Mouse (Mus musculus) heart, adult 2 months (tissue): ENCODE measurements around the gene Coro7. TPM values are rescaled to one million over a fixed set of nuclear protein-coding genes. Genes with fewer than 3 reads are reported as not detected.

Source experiments
- DNase-seq, 2 experiments: peaks; one replicate each; pipeline ENCODE4 v3.0.0; 2021
- H3K27ac ChIP-seq: fragments of 200-600 bp; 2 replicates; pipeline ENCODE4 v1.8.1; 2022
- H3K27me3 ChIP-seq: fragments of 200-500 bp; 2 replicates; pipeline ENCODE4 v1.6.1; 2012; ENCODE audit warnings: mild to moderate bottlenecking, low read length, inconsistent platforms, mixed read lengths; ENCODE audit not compliant: control insufficient read depth, insufficient read depth
- H3K36me3 ChIP-seq: fragments of 200-500 bp; 2 replicates; pipeline ENCODE4 v1.6.1; 2012; ENCODE audit warnings: low read length, inconsistent platforms; ENCODE audit not compliant: control insufficient read depth, insufficient read depth
- H3K4me1 ChIP-seq: fragments of 200-500 bp; 2 replicates; pipeline ENCODE4 v1.6.1; 2011; ENCODE audit warnings: low read length; ENCODE audit not compliant: control insufficient read depth, insufficient read depth
- H3K4me3 ChIP-seq: fragments of 200-600 bp; 2 replicates; pipeline ENCODE4 v1.8.1; 2022
- H3K79me2 ChIP-seq: fragments of 200-500 bp; replicated peaks from 2 replicates; pipeline ENCODE4 v1.6.1; 2012; ENCODE audit warnings: mild to moderate bottlenecking, inconsistent platforms, low read length, moderate library complexity, mixed read lengths; ENCODE audit not compliant: control insufficient read depth, insufficient read depth
- H3K9ac ChIP-seq: fragments of 200-500 bp; 2 replicates; pipeline ENCODE4 v1.6.1; 2012; ENCODE audit warnings: low read depth, mild to moderate bottlenecking, control low read depth, inconsistent platforms, low read length, mixed read lengths
- CTCF ChIP-seq: fragments of 200-600 bp; IDR thresholded peaks from 2 replicates; pipeline ENCODE4 v1.8.1; 2022; ENCODE audit warnings: antibody characterized with exemption, mild to moderate bottlenecking, moderate library complexity
- EP300 ChIP-seq: fragments of 200-500 bp; IDR thresholded peaks from 2 replicates; pipeline ENCODE4 v1.6.1; 2011; ENCODE audit warnings: low read depth, low read length, control low read depth; ENCODE audit not compliant: insufficient read depth
- POLR2A ChIP-seq: fragments of 200-500 bp; IDR thresholded peaks from 2 replicates; pipeline ENCODE4 v1.6.1; 2011; ENCODE audit warnings: mild to moderate bottlenecking, low read depth, low read length, control low read depth; ENCODE audit not compliant: insufficient read depth
- WGBS: fragments of 180-500 bp; shearing (Covaris S2); methylation state at CpG from one replicate; pipeline ENCODE4 v1.1.7; 2018; 5-methylcytosine and 5-hydroxymethylcytosine counted together
- intact Hi-C: fragments of 180-260 bp; cut with DNase I; formaldehyde crosslinking; loops from one replicate; pipeline ENCODE4 v1.15.1; 2025
- polyA plus RNA-seq: library from polyadenylated mRNA; depleted of rRNA; stranded (reverse); fragments of >200 nt; gene quantifications from 2 replicates; pipeline ENCODE4 v1.2.3, GENCODE M21; 2012
- total RNA-seq, 2 experiments: library from RNA; stranded (reverse); gene quantifications; 2 replicates each; pipeline ENCODE4 v1.2.3; 2021

Gene Coro7
- total and polyA plus RNA-seq, 3 experiments = 14.6 to 22.8 (median 15.9) TPM

- Histone ChIP-seq H3K4me1 (peaks cover 14% of the 10 kb centered on the region), H3K27ac (peak overlapping the region; percentile 72), H3K9ac (no peak overlapping the region), H3K79me2 (peaks cover under 1% of the 10 kb centered on the region), H3K4me3 (no peak overlapping the region), H3K27me3 (no peaks in the 10 kb centered on the region), H3K36me3 (no peaks in the 10 kb centered on the region)
- peak; percentile 53 to 71 for DNase-seq
- intact Hi-C loops = loop anchor here (2.0 kb wide), 1 partner anchor 24 kb away; no protein-coding TSS in a partner anchor
- WGBS = 57% methylated on average over 4 of the region's 4 CpGs
- TF ChIP-seq CTCF (peak; percentile 59), POLR2A (no peak), EP300 (no peak)
Observed at GRCm38 (mm10) chr16:4655251-4655734, 24.3 kb downstream of the Coro7 start.

GRCm38 (mm10) chr16:4654706-4655105, 24.9 kb downstream of the Coro7 start:
- TF ChIP-seq POLR2A (no peak), EP300 (no peak), CTCF (peak; percentile 49)
- Histone ChIP-seq H3K4me1 (peaks cover 14% of the 10 kb centered on the region), H3K27ac (peak overlapping the region; percentile 60), H3K36me3 (no peaks in the 10 kb centered on the region), H3K27me3 (no peaks in the 10 kb centered on the region), H3K9ac (no peak overlapping the region), H3K4me3 (no peak overlapping the region), H3K79me2 (peaks cover 3% of the 10 kb centered on the region)
- peak in 1 of 2 experiments; percentile 45 for DNase-seq
- intact Hi-C loops = loop anchor here (2.0 kb wide), 1 partner anchor 24 kb away; no protein-coding TSS in a partner anchor
- 68% methylated on average over 10 of the region's 10 CpGs for WGBS

GRCm38 (mm10) chr16:4652707-4653416, 26.7 kb downstream of the Coro7 start:
- Histone ChIP-seq H3K27me3 (no peaks in the 10 kb centered on the region), H3K27ac (peak overlapping the region; percentile 45), H3K79me2 (peaks cover 3% of the 10 kb centered on the region), H3K36me3 (no peaks in the 10 kb centered on the region), H3K4me1 (peaks cover 17% of the 10 kb centered on the region), H3K4me3 (no peak overlapping the region), H3K9ac (no peak overlapping the region)
- 55% methylated on average over 4 of the region's 4 CpGs for WGBS
- intact Hi-C loops = no loop called here
- TF ChIP-seq EP300 (0 out of 2 replicates have a peak, but pooled peaks have one; percentile 23), POLR2A (no peak), CTCF (no peak)
- peak in 1 of 2 experiments; percentile 45 for DNase-seq

- Histone ChIP-seq H3K36me3 (no peaks in the 10 kb centered on the region), H3K9ac (no peak overlapping the region), H3K27ac (peak overlapping the region; percentile 45), H3K4me1 (peaks cover 19% of the 10 kb centered on the region), H3K79me2 (peaks cover 3% of the 10 kb centered on the region), H3K27me3 (no peaks in the 10 kb centered on the region), H3K4me3 (no peak overlapping the region)
- 79% methylated on average over 7 of the region's 7 CpGs for WGBS
- TF ChIP-seq EP300 = no peak
- TF ChIP-seq POLR2A = no peak
- TF ChIP-seq CTCF = no peak
- intact Hi-C loops = no loop called here
- no peak for DNase-seq
Observed at GRCm38 (mm10) chr16:4651624-4652023, 28.0 kb downstream of the Coro7 start.

GRCm38 (mm10) chr16:4651081-4651480, 28.5 kb downstream of the Coro7 start:
- Histone ChIP-seq H3K79me2 (peaks cover 3% of the 10 kb centered on the region), H3K9ac (no peak overlapping the region), H3K27ac (peak overlapping the region; percentile 45), H3K27me3 (no peaks in the 10 kb centered on the region), H3K4me1 (peaks cover 17% of the 10 kb centered on the region), H3K4me3 (no peak overlapping the region), H3K36me3 (no peaks in the 10 kb centered on the region)
- intact Hi-C loops = no loop called here
- no peak for DNase-seq
- no peak for TF ChIP-seq POLR2A
- TF ChIP-seq CTCF = no peak
- TF ChIP-seq EP300 = no peak
- 64% methylated on average over 1 of the region's 1 CpGs for WGBS

DNA sequence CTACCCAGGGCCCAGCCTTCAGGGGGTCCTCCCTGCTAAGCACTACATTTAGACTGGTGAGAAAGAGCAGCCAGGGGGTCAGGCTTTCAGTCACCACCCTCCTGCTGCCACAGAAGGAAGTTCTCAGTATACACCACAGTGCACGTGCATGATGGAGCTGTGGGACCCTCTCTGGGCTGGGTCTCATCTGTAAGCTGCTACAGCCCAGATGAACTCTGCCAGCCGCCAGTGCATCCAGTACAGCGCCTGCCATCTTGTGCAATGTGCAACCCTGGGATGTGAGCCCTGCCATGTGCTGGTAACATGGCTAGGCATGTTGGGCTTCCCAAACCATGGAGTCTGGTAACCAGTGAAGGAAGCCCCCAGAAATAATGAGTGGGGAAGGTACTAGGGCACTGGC, 29.4 kb downstream of the Coro7 start:
- Histone ChIP-seq H3K4me1 (peaks cover 13% of the 10 kb centered on the region), H3K9ac (no peak overlapping the region), H3K79me2 (peaks cover 3% of the 10 kb centered on the region), H3K27me3 (no peaks in the 10 kb centered on the region), H3K36me3 (no peaks in the 10 kb centered on the region), H3K27ac (peak overlapping the region; percentile 7; the same call in 1 of the 2 replicates), H3K4me3 (no peak overlapping the region)
- intact Hi-C loops = no loop called here
- TF ChIP-seq EP300 = no peak
- no peak for TF ChIP-seq CTCF
- TF ChIP-seq POLR2A = no peak
- WGBS = 95% methylated on average over 3 of the region's 3 CpGs
- no peak for DNase-seq
